Mouse (Mus musculus) liver, postnatal 0 days (tissue): ENCODE measurements at regions not wholly inside any gene's neighbourhood (a gene's known extent, or its start where the extent isn't known, plus 50 kb on each side); places are given as distances from the start of the nearest gene placed in this dataset.

Experiments
- CTCF ChIP-seq: sonication (generic); IDR thresholded peaks from 2 replicates; pipeline ENCODE4 v1.5.1; 2016; ENCODE audit warnings: antibody characterized with exemption, low read depth
- EP300 ChIP-seq: IDR thresholded peaks from 2 replicates; pipeline ENCODE4 v1.6.1; 2016; ENCODE audit warnings: antibody characterized with exemption, low read depth, mild to moderate bottlenecking

GRCm38 (mm10) chr13:97408414-97409290 is 167.7 kb downstream of the Enc1 start:
- TF ChIP-seq CTCF (no peak), EP300 (no peak)
